Mouse (Mus musculus) megakaryocyte, embryonic 14.5 days (primary cell): Measurements from ENCODE around the gene Efcab5.

ENCODE experiments used
- FLI1 ChIP-seq: IDR thresholded peaks from 2 replicates; pipeline ENCODE4 v1.6.1; 2012; ENCODE audit warnings: low read length, inconsistent platforms, mixed read lengths
- GATA1 ChIP-seq: IDR thresholded peaks from 3 replicates; pipeline ENCODE4 v1.6.1; 2012; ENCODE audit warnings: mixed read lengths, low read length, inconsistent platforms, borderline replicate concordance

DNA sequence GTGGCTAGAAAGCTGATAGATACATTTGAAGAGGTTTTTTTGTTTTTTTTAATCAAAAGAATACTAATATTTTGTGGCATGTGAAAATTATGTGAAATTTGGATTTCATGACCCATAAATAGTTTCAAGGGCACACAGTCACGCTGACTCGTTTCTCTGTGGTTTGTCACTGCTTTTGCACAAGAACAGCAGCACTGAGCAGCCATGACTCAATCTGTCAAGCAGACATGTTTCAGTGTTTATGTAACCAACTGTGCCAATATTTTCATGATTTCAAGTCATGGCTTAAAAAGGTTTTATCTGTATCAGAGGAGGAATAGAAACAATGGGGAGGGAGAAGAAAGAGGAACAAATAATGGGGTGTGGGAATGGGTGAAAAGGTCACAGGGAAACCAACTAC is 3.8 kb downstream of the Efcab5 start:
- TF ChIP-seq FLI1 (no peak), GATA1 (no peak)
